In the genomic region with DNA sequence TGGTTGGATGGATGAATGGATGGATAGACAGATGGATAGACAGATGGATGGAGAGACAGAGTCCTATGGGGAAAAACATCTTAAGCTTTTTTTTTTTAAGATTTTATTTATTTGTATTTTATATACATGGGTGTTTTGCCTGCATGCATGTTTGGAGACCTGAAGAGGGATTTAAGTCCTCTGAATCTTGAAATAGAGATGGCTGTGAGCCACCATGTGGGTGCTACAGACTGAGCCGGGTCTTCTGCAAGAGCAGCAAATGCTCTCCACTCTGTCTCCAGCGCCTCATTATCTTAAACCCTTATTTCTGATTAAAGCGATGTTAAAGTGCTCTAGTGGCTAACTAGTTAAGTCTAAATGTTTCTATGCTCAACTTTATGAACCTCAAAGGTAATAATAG, we compare ENCODE assay signal across 18 mouse cellular contexts. TPM values are rescaled to one million over a fixed set of nuclear protein-coding genes. Genes with fewer than 3 reads are reported as not detected.
DNase-seq lines count a peak whose midpoint lies in the region.
"Had no signal": no experiment of that assay in that cellular context is flagged by ENCODE, and none has a peak within 500 bp of the region (broad histone marks: within the 10 kb centered on the region; RNA-seq: fewer than 3 reads in every experiment).

No protein-coding gene starts in this region.

- H3K36me3 ChIP-seq in forebrain, embryonic 10.5 days (replicated peaks), result peaks cover 12% of the 10 kb centered on the region; the same call in 1 of the 2 replicates

- no peaks in the 10 kb centered on the region for H3K9me3 ChIP-seq in forebrain, embryonic 10.5 days
- H3K9me3 ChIP-seq: G1E had no signal

- H3K4me3 ChIP-seq in forebrain, embryonic 10.5 days, result no peak overlapping the region

- no peaks in the 10 kb centered on the region for H3K27me3 ChIP-seq in forebrain, embryonic 10.5 days (ENCODE audit: poor library complexity, severe bottlenecking)
- H3K27me3 ChIP-seq: CH12.LX, Patski had no signal

- H3K4me1 ChIP-seq in forebrain, embryonic 10.5 days, result no peaks in the 10 kb centered on the region

- H3K27ac ChIP-seq in forebrain, embryonic 10.5 days, result no peak overlapping the region

- 97% methylated on average over 3 of the region's 3 CpGs for WGBS in forebrain, embryonic 10.5 days

- DNase-seq in brain, adult 2 months (ENCODE audit: low read depth, low spot score), result peak; percentile 52
- no peak for DNase-seq in forebrain, embryonic 10.5 days (ENCODE audit: extremely low spot score, low spot score)
- DNase-seq: adrenal gland, adult 2 months; adrenal gland, adult 8-10 months; adrenal gland, postnatal 10 days; adrenal gland, postnatal 14 days; adrenal gland, postnatal 25 days; adrenal gland, postnatal 36 days; B cell, adult 2 months; cerebellum, adult 11 months; cerebellum, adult 11-12 months; cerebellum, adult 18-20 months; cerebellum, adult 2 months; cerebellum, adult 8-10 months had no signal

RNA-seq across cellular contexts. Expression of gene Slc24a1, which starts 44.0 kb away (rescaled TPM):
- 0.04 TPM in 1 of 2 replicates, not detected in the other for polyA plus RNA-seq in forebrain, embryonic 10.5 days (2016; fragmentation: Nextera tagmentation; extraction: Ambion mirVana)
- polyA plus RNA-seq: adrenal gland, adult 2 months; C2C12; G1E had no signal

RNA-seq across cellular contexts. Expression of gene Ints14, which starts 53.3 kb away (rescaled TPM):
- polyA plus RNA-seq in forebrain, embryonic 10.5 days (2016; fragmentation: Nextera tagmentation; extraction: Ambion mirVana), result 74.2 and 77.6 TPM in 2 replicates
